Mouse (Mus musculus): Measurements from ENCODE around the gene Megf8.
"Not testable (repeated sequence)": the region's sequence is repeated elsewhere in the genome, so short reads cannot be mapped to it uniquely, and the experiment has no call there.

Megf8 gene

DNA sequence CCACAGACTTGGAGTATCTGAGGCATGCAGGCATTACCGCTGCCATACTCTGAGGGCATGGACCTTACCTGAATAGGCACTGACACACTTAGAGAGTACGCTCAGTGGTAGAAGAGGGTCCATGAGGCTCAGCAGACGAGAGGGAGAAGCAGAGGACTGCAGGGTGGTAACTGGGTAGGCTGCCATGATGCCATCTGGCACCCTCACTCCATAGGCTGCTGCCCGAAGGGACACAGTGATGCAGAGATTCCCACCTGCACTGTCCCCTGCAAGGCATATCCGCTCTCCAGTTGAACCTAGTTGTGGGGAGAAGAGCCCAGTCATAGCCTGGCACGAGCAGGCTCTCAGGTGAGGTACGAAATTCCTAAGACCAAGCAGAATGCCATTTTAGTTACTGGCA lies 66.4 kb downstream of the Megf8 start:
- DNase-seq (ENCODE audit: low read depth), result no peak

DNA sequence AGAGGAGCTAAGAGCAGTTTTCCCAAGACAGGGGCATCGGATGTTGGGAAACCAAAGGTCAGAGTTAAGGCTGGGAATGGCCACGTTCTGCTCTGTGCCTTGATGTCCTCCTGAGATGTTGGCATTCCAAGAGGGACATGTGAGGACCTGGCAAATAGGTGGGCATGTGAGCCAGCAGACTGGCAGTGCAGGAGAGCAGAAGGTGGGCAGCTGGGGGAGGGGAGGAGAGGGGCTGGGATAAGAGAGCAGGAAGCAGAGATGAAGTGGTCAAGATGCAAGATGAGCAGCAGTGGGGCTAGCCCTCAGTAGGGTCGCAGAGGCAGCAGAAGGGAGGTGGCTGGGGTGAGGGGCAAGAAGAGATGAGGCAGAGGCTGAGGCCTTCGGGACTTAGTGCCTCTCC lies 66.9 kb downstream of the Megf8 start:
- no peak for DNase-seq (ENCODE audit: low read depth)

DNA sequence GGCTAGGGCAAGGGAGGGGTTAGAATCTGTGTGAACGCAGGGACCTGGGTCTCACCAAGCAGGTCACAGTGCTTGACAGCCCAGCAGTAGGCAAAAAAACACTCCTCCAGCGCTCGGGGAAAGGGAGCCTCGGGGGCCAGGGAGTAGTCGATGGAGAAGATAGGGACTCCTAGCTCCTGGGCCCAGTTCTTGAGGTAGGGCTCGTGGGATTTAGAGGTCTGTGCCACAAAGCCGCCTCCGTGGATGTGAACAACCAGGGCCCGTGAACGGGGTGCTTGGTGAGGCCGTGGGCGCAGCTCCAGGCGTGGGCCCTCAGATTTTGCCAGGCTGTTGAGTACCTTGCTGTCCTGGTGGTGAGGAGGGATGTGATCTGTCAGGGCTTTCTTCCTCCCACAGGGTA lies 67.4 kb downstream of the Megf8 start:
- no peak for DNase-seq (ENCODE audit: low read depth)

DNA sequence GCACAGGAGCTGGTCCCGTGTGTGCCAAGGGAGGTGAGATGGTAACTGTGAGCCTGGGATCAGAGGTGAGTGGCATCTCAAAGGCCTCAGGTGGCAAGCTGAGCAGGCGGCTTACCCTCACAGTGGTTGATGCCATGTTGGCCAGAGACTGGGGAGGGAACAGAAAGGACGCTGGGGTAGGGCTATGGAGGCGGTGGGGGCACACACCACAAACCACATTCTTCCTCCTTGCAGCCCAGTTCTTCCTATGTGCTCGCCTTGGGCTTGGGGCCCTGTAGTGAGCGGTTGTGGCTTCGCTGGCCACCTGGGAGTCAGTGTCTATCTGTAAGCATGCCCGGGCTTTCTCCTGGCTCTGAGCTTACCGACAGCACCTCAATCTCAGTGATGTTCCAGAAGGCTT lies 67.9 kb downstream of the Megf8 start:
- no peak for DNase-seq (ENCODE audit: low read depth)

DNA sequence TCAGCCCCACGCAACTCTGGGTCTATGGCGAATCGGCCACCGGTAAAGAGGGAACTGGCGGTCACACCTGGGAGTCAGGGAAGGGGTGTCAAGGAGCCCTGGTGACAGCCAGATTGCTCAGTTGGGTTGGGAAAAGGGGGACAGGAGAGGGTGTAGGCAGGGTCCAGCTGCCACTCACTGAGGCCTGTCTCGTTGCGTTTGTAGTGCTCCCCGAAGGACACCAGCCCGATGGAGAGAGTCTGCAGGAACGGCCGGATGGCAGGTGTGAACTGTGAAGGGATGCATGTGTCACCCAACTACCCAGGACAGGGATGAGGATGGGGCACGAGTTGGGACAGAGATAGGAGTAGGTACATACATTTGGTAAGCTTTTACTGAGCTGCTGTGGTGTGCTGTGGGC lies 68.3 kb downstream of the Megf8 start:
- no peak for DNase-seq (ENCODE audit: low read depth)

DNA sequence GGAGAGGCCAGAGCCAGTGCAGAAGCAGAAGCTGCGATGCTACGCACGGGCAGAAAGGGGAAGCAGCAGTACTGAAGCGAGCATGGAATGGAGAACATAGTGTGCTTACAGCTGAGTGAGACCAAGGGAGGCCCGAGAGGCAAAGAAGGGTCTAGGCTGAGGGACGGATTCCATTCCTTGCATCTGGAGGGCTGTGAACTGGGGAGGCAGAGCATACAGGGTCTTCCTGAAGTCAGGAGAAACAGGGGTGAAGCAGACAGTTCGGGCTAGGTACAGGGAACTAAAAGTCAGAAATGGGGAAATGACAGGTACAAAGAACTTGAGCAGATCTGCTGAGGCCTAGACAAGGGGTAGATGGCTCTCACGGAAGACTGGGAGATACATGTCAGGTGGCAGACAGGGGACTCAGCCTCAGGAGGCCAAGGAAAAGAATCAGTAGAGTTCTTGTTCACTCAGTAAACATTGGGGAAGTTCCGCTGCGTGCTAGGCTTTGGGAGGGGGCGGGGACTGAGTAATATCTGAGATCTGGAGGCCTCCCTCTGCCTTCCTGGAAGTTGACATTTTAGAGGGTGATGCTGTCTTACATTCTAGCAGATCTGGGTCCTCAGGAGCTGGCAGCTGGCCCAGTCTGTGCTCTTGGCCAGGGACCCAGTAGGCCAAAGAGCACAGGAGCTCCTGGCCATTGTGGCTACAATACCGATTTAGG lies 69.0 kb downstream of the Megf8 start:
- DNase-seq (ENCODE audit: low read depth), result peak; percentile 56

DNA sequence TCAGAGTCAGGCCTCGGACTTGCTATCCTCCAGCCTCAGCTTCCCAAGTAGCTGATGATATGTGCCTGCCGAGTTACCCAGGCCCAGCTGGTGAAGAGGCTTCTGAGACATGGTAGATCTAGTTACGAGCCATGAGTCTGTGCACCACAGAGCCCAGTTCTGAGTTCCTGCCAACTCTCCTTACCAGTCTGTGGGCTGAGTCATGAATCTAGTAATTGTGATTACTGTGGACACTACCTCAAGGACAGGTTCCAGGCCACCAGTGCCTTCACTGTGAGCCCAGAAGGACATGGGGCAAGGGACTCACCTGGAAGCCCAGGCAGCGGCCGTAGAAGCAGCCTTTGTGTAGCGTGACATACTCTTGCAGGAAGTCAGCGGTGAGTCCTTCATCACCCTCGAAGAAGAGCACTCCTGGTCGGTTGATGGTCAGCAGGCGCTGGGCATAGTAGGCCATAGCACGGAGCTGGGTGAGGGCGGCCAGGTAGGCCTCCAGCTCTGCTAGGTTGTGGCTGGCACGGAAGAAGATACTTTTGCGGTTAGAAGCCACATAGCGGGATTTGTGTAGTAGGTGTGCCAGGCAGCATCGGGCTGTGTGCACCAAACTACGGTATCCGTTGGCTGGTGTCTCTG lies 71.0 kb downstream of the Megf8 start:
- no peak for DNase-seq (ENCODE audit: low read depth)

DNA sequence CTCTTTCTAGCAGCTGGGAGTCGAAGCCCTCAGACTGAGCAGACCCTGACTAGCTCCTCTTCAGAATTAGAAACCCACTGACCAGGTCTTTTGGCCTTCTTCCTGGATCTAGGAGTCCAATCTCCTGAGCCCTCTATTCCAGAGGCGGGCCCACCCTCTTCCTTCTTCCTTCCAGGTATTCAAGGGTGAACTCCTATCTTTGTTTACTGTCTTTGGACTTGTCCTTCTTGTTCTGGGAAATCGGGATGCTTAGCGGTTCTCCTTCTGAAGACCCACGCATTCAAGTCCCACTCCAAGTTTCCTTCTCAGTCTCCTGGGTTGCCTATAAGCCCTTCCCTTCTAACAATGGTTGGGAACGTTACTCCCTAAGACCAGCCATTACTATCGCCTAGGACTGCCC lies 72.0 kb downstream of the Megf8 start:
- no peak for DNase-seq (ENCODE audit: low read depth)

DNA sequence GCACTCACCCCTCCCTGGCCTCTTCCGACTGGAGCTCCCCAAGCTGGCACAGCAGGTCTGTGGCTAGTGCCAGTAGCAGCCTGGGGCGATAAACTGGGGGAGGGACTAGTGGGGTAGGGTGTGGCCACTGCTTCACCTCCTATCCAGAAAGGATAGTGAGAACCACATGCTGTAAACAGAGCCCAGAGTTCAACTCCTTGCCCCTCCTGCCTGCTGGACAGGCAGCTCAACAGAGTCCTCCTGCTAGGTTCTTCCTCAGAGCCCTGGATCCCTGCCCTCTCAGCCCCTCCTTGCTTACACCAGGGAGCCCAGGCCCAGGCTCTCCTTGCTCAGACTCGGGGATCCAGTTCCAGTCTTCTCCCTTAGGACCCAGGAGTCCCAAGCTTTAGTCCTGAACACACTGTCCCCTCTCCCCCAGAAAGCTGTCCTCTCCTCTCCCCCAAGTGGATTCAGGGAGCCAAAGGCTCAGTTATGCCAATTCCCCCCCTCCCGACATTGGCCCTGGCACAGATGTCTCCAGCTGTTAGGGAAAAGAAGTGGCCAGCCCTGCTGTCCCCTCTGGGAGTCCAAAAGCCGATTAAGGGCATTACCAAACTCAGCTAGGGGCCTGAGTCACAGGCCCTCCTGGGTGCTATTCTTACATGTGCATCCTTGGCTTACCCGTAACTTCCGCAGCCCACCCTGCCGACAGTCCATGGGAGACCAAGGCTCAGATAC lies 73.2 kb downstream of the Megf8 start:
- peak; percentile 71 for DNase-seq (ENCODE audit: low read depth)

DNA sequence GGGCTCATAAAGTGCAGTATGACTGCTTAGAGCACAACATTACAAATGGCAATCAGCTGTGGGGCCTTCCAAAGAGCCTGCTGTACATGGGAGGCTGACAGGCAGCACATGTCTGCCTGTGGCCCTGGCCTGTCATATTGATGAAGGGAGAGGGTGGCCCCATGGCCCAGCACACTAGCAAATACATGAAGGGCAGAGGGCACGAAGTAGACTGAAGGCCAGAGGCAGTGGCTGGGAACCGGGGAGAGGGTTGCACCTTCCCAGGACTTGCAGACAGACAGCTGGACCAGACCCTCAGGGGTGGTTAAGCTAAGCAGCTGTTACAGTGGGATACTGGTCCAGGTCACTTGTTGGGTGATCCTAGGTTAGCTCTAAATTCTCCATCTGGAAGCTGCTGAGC lies 74.0 kb downstream of the Megf8 start:
- no peak for DNase-seq (ENCODE audit: low read depth)

DNA sequence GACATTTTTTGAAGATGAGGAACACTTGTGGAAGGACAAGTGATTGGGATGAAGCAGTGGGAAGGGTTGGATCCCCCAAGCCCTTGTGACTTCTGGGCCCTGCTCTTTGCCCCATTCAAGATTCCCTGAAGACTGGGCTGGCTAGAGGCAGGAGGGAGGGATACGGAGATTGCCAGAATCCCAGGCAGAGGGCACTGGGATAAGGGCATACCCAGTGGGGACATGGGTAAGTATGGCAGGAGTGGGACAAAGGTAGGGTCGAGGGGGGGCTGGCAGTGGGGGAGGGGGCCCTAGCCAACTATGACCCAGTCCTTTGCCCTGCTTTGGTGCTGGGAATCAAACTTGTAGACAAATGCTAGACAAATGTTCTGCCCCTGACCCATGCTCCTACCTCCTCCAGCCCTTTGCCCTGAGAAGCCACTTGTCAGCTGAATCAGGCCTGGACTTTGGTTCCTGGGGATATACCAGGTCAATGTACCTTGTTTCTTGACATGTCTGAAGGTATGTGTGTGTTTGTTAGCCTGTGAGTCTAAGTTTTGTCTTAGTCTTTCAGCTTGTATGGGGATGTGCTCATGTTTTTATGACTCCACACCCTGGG lies 75.0 kb downstream of the Megf8 start:
- DNase-seq (ENCODE audit: low read depth), result no peak

DNA sequence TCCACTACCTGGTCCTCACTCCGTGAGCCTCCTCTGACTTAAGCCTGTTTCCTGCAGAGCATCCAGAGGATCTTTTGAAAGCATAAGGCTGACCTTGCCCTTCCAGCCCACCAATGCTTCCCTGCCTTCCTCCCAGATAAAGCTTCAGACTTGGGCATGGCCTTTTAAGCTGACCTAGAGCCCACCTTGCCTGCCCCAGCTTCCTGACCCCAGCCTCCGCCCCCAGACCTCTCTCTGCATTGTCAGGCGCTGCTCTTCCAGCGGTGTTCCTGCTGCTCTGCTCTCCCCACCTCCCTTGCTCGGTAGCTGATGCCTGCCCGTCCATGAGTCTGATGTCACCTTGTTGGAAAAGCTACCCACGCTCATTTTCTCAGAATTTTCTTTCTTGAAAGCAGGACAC lies 75.9 kb downstream of the Megf8 start:
- DNase-seq (ENCODE audit: low read depth), result no peak

DNA sequence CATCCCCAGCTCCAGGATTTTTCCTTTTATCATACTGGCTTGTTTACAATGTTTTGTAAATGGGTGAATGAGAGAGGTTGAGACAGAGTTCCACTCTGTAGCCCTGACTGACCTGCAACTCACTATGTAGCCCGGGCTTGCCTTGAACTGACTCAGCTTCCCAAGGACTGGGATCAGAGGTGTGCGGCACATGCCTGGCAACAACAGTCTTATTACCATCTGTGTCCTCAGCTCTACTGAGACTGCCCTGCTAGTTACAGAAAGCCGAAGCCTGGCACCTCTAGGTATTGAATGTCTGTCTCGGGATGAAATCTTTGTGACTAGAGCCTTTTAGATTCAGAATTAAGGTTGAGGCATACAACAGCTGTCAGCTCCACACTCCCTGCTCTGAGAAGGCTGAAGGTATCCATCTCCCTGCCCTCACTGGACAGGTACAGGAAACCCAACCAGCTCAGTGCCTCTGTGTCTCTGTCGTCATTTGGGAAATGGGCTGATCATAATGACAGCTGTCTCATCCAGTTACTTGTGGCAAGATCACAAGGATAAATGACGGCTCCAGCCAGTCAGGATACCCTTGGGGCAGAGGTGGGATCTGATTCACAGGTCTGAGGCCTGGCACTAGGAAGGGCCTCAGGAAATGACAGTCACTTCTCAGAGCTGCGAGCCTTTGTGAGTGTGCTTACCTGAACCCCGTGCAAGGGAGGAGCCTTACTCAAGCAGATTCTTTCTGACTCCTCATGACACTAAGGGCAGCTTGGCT lies 76.7 kb downstream of the Megf8 start:
- DNase-seq (ENCODE audit: low read depth), result no peak

DNA sequence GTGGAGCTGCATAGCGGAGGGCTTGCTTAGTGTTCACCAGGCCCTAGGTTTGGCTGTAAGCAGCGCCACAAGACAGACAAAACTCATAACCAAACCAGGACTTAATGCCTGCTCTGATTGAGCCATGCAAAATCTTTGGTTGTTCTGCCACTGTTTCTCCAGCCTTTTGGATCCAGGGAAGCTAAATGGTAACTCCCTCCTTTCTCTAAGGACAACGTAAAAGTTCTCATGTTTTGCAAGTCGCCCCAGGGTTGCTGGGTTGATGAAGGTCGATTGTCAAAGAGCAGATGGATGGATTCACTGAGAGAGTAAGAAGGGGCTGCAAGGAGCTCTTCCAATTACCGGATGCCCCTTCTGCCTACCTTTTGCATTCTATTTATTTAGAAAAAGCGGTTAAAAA lies 77.8 kb downstream of the Megf8 start:
- DNase-seq (ENCODE audit: low read depth), result no peak

DNA sequence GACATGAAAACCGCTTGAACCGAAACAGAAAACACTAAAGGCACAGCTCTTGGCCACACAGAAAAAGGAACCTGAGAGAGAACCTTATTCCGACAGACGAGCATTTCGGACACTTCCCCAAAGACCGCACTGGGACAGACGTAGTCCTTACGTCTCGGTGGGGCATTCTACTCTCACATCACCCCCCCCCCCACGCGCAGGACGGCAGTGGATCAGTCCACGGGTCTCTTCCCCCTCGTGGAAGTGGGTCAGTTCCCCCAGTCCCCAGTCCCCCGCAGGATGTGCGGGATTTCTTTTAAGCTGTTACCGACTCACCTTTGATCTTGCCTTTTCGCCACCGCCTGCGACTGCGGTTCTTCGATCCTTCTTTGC lies 78.2 kb downstream of the Megf8 start:
- DNase-seq (ENCODE audit: low read depth), result no peak

DNA sequence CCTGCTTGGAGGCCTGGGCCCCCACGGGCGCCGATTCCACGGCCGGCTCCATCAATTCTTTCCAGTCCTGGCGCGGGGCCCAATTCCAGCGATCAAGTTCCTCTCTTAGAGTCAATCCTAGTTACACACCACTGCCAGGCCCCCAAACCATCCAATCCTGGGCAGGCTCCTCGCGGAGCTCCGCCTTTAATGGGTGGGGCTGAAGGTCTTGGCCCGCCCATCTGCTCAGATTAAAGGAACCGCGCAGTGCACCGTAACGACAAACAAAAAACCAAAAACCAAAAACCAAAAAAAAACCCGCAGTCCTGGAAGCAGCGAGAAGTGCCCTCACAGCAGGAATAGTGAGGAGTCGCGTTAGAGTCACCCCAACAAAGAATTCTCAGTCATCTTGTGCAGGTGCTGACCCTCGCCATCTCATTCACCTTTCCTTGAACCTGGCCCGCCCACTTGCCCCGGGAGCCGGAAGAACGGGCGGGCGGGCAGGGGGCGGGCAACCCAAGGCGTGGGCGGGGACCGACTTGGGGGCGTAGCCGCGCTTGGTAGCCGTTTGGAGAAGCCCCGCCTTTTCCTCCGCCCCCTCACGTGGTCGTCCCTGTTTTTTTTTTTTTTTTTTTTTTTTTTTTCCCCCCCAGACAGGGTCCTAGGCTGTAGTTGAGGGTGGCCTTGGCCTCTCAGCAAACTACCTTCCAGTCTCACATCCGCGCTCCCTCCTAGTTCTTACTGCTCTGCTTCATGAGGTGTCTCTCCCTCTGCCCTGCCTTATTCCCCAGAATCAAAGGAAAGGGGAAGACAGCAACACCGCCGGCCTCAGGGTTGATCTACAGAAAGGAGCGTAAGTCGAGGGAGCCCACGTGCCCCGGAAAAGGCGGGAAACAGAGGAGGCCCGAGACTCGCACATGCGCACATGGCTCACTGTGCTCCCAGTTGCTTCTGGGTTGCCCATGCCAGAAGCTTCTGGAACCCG lies 78.9 kb downstream of the Megf8 start:
- DNase-seq (ENCODE audit: low read depth), result peak; percentile 92

DNA sequence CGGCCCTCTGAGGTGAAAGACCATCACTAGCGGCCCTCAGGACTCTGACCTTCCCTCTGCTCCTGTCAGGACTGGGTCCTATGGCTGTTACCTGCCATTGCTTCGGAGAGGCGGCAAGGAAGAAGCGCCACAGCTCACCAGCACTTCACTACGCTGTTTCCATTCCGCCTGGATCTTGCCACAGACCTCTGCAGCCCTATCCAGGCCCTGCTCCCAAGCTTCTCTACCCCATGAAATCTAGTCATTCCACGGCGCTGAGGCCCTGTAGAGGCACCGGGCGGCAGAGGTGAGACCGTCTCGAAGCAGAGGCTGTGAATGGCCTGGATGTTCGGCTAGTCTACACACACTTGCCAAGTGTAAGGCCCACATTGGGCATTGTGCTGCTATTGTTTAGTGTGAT lies 79.7 kb downstream of the Megf8 start:
- no peak for DNase-seq (ENCODE audit: low read depth)

DNA sequence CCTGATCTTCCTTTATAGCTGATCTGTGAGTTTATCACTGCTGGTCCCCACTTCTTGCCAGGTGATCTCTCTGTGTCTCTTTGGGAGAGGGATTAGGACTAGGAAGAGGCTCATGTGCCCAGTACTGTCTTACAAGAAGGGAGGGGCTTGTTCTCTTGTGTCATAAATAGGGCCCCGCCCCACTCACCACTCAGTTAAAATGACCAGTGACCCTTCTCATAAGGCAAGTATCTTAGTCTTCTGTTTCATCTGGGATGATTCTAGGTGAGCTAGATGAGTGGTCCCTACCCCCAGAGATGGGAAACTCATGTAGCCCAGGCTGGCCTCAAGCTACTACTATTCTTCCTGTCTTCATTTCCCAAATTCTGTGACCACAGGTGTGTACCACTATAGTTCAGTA lies 81.6 kb downstream of the Megf8 start, which contains the start of gene Lipe:
Gene Lipe (minus strand): TSS at position 101 of the 400 bp plus-strand sequence.
- DNase-seq (ENCODE audit: low read depth), result no peak

DNA sequence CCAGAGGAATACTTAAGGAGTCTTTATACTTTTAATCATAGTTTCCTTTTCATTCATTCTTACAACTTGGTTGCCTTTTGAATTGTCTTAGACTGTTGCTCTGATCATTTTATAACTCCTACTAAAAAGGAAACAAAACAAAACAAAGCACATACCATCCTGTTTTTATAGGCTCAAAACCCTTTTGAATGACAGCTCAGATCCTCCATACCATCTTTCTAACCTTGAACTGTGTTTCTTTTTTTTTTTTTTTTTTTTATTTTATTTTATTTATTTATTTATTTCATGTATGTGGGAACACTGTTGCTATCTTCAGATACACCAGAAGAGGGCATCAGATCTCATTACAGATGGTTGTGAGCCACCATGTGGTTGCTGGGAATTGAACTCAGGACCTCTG lies 82.1 kb downstream of the Megf8 start:
- DNase-seq (ENCODE audit: low read depth), result not testable (repeated sequence)

DNA sequence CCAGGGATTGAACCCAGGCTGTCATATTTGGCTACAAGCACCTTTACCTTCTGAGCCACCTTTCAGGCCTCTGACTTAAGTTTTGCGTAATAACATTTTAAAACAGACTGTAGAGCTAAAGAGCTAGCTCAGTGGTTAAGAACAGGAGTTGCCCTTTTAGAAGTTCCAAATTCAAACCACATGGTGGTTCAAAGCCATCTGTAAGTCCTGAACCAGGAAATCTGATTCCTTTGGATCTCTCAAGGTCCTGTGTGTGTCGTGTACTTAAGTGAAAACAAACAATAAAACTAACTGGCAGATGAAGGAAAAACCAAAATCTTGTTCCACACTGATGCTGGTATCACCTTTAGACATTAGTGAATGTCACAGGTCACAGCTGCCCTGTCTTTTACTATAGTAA lies 84.6 kb downstream of the Megf8 start:
- no peak for DNase-seq (ENCODE audit: low read depth)

DNA sequence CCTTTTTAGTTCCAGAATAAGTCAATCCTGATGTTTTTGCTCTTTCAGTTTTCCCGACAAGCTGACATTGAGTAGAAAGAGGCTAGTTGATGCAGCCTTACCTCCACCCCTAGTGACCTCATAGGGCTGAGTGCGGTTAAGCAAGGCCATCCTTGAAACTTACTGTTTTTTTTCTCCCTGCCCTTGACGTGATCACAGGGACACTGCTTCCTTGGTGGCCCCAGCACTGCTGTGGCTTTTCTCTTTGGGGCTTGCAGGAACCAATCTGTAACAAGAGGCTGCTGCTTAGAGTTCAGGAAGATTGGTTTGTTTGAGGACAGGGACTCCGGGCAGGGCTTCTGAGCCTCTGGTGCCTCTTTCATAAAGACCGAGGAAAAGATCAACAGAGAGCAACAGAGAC lies 85.0 kb downstream of the Megf8 start:
- DNase-seq (ENCODE audit: low read depth), result no peak

All from c-Kit-positive CD71-positive TER-119-negative erythroid progenitor cells, embryonic 14.5 days (primary cell).